Mouse (Mus musculus) megakaryocyte, adult 5-6 weeks (primary cell): ENCODE results near the gene Pgm2l1. TPM values are rescaled to one million over a fixed set of nuclear protein-coding genes. Genes with fewer than 3 reads are reported as not detected.
A peak's percentile ranks its signal among the peaks of the same experiment; 100 is the strongest.
"Not testable (repeated sequence)": the region's sequence is repeated elsewhere in the genome, so short reads cannot be mapped to it uniquely, and the experiment has no call there.

Experiments
- ATAC-seq: 2 replicates; pipeline ENCODE4 v1.8.0; 2016; ENCODE audit warnings: mild to moderate bottlenecking, inconsistent platforms; ENCODE audit not compliant: poor library complexity, severe bottlenecking
- total RNA-seq, 2 experiments: library from RNA; stranded (forward) in 1 of 2; stranded (reverse) in 1 of 2; fragments of 153-499, 151-499 nt in 1 of 2; fragments of 221-1000, 200-1000 nt in 1 of 2; gene quantifications; 2 replicates each; pipeline versions ENCODE4 v1.2.3 to v1.2.4; 2015 to 2017

Pgm2l1 gene
- total RNA-seq, 2 experiments from 2014 or later: 7.7 to 9.8 TPM

DNA sequence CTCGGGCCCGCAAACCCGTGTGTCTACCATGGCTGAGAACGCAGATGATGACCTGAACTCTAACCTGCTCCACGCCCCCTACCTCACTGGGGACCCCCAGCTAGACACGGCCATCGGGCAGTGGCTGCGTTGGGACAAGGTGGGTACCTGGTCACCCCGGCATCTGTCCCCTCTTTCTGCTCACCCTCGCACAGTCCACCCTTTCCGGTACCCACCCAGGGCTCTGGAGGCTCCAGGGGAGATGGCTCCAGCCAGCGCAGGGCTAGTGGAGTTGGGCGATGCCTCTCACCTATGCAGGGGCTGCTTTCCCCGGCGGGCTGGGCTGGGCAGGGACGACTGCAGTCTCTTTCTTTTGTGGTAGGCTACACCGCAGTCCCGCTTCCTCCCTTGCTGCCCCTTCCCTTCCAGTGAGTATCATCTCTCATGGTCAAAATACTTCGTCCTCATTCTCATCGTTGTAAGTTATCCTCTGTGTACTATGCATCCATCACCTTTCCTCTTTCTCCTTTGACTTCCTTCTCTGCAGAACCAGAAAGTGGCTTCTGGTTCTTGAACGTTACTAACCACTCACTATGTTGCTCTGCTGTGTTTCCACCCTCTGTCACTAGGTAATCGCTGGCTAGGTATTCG is 817 bp downstream of the Pgm2l1 start:
- ATAC-seq: peak; percentile 29

DNA sequence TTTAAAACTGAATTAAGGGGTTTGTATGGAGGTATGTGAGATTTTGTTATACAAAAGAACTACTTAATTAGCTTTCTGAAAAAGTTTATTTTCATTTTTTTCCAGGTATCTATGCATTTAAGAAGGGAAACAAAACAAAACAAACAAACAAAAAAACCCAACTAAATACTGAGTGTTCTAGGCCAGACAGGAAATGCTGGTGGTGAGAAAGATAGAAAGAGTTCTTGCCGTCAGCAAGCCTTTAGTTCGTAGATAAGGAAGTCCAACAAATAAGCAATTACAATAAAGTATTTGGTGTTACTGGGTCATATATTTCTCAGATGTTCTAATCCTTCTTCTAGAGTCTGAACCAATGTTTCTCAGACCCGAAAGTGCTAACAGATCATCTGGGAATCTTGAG is 1.8 kb downstream of the Pgm2l1 start:
- no peak for ATAC-seq

DNA sequence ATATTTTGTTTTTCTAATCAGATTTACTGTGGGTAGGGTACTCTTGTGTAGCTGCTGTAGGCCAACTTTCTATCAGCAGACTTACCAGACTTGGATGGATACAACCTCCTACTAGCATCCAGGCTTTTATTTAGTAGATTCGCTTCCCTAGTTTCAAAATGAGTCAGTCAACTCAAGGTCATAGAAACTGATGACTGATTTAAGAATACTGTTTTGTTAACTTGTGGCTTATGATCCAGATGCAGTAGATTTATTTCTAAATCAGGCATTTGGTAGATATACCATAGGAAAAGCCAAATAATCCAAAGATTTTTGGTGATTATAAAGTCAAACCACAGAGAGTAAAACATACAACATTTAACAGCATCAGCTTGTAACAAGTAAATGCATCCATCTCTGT is 3.5 kb downstream of the Pgm2l1 start:
- no peak for ATAC-seq

DNA sequence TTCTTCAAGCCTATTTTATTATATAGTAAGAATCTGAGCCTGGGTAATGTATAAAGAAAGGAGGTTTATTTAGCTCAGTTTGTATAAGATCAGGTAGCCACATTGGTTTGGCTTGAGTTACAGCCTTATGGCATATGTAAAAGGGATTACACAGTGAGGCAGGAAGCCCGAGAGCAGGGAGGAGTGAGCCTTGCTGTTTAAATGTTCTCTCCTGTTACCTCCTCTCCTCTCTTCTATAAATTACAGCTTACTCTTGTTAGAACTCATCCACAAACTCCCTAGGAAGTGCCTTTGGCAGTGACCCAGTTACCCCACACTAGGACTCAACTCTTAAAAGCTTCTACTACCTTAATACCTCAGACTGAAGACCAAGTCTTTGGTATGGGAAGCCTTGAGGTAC is 4.5 kb downstream of the Pgm2l1 start:
- ATAC-seq: no peak

- ATAC-seq: no peak
Observed at GRCm38 (mm10) chr7:100233681-100234080, 6.5 kb downstream of the Pgm2l1 start.

DNA sequence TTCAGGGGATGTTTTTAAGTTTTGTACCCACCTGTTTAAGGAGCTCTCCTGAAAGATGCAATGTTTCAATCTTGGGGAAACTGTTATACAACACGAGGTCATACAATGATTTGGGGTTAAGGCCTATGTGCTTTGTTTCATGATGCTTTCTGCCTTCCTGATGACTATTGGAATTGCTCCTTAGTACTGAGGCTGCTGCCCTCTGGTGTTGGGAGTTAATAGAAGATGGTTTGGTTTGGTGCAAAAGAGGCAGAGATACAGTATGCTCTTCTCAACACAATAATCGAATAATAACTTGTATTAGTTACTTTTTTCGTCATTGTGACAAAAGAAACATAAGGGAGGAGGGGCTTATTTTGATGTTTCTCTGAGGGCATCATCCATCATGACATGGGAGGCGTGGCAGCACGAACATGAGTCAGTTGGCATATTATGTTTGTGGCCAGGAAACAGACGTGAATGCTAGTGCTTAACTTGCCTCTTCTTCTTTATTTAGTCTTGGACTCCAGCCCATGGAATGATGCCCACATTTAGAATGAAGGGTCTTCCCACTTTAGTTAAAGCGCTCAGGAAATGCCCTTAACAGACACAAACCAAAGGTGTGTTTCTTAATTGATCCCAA is 7.2 kb downstream of the Pgm2l1 start:
- peak; percentile 73 for ATAC-seq

- ATAC-seq: no peak
Observed at GRCm38 (mm10) chr7:100238271-100238670, 11.1 kb downstream of the Pgm2l1 start.

DNA sequence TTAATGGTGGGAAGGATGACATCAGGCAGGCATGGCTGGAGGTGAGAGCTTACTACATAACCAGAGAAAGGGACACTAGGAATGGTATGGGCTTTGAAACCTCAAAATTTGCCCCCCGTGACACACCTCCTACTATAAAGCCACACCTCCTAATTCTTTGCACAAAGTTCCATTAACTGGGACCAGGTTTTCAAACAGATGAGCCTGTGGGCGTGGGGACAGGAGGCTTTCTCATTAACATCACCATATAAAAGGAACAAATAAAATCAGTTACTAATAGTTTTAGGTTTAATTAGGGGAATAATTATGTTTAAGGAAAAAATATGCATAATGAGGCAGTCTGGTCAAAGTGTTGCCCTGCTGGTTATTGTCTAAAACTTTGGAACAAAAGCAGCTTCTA is 13.4 kb downstream of the Pgm2l1 start:
- no peak for ATAC-seq

- no peak for ATAC-seq
Observed at GRCm38 (mm10) chr7:100243007-100243406, 15.8 kb downstream of the Pgm2l1 start.

GRCm38 (mm10) chr7:100244225-100244624 is 17.0 kb downstream of the Pgm2l1 start:
- no peak for ATAC-seq

GRCm38 (mm10) chr7:100245176-100245575 is 18.0 kb downstream of the Pgm2l1 start:
- ATAC-seq: no peak

DNA sequence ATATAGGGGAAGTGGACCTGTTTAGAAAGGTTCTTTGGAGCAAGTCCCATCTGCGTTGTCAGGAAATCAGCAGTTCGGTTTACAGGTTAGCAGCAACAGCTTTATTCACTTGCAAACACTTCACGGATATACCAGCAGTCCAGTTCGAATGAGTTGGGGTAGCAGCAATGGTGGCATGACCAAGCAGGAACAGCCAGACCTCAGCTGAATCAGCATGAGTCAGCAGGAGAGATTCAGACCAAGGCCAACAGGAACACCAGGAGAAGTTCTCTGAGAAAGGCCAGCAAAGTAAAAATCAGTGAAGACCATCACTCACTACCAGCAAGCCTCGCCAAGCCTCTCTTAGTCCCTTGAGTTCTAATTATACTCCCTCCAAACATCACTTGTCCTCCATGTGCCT is 23.5 kb downstream of the Pgm2l1 start:
- no peak for ATAC-seq

GRCm38 (mm10) chr7:100262350-100262749 is 35.2 kb downstream of the Pgm2l1 start:
- ATAC-seq: no peak

DNA sequence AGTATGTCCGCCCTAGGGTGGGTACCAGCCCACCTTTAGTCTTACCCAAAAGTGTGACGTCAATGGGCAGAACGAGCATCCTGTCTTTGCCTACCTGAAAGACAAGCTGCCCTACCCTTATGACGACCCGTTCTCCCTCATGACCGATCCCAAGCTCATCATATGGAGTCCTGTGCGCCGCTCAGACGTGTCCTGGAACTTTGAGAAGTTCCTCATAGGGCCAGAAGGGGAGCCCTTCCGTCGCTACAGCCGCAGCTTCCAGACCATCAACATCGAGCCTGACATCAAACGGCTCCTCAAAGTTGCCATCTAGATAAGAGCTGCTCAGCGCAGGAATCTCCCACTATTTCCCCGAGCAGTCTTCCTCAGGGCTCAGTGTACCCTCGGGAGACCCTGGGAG is 37.7 kb downstream of the Pgm2l1 start:
- ATAC-seq: not testable (repeated sequence)

GRCm38 (mm10) chr7:100272369-100272768 is 45.2 kb downstream of the Pgm2l1 start:
- ATAC-seq: no peak

DNA sequence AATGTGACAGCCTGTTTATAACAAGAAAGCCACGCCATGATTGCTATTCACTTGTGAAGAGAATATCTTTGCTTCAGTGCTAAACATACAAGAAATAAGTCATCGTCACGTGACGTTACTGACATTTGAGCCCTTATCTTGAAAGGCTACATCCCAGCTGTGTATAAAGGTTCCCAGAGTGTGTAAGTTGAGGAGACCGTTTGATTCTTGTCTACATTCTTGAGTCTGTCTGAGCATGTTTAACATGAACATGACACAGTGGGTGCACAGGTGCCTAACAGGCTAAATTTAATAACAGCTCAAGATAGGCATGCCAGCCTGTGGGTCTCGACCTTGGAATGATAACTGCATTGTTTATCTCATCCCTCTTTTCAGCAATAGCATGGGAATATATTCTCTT is 47.3 kb downstream of the Pgm2l1 start:
- ATAC-seq: no peak

DNA sequence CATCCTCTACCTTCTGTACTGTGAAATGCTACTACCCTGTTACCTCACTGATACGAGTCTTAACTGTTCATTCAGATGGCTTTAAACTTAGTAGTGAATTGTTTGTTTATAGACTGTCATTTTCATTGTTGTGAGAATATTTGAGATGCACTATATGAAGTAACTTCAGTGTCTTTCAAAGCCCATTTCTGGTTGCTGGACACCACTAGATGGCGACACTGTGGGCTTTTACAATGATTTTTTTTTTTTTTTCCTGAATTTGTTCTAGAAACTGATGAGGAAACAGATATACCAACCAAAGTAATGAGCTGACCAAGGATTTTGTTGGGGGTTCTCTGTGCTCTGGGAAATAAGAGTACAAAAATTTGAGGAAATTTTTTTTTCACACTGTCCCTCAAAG is 49.2 kb downstream of the Pgm2l1 start:
- ATAC-seq: no peak

GRCm38 (mm10) chr7:100279803-100280202 is 52.6 kb downstream of the Pgm2l1 start:
- ATAC-seq: no peak; the same call in 1 of the 2 replicates

- no peak for ATAC-seq
Observed at GRCm38 (mm10) chr7:100281596-100281995, 54.4 kb downstream of the Pgm2l1 start.

GRCm38 (mm10) chr7:100283298-100283697 is 56.1 kb downstream of the Pgm2l1 start:
- no peak for ATAC-seq

DNA sequence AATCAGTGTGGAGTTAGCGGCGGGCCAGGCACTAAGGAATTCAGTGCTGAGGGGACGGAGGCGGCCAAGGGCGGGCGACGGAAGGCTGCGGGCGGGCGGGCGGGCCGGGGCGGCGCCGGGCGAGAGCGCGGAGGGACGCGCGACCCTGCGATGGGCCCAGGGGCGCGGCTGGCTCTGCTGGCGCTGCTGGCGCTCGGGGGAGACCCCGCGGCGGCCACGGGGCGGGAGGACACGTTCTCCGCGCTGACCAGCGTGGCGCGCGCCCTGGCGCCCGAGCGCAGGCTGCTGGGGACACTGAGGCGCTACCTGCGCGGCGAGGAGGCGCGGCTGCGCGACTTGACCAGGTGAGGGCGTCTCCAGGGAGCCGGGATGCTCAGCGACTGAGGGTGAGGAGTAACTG is 58.2 kb downstream of the Pgm2l1 start, which contains the start of gene P4ha3:
P4ha3 (plus strand) TSS at position 138 of the 400 bp plus-strand sequence.
- no peak for ATAC-seq

DNA sequence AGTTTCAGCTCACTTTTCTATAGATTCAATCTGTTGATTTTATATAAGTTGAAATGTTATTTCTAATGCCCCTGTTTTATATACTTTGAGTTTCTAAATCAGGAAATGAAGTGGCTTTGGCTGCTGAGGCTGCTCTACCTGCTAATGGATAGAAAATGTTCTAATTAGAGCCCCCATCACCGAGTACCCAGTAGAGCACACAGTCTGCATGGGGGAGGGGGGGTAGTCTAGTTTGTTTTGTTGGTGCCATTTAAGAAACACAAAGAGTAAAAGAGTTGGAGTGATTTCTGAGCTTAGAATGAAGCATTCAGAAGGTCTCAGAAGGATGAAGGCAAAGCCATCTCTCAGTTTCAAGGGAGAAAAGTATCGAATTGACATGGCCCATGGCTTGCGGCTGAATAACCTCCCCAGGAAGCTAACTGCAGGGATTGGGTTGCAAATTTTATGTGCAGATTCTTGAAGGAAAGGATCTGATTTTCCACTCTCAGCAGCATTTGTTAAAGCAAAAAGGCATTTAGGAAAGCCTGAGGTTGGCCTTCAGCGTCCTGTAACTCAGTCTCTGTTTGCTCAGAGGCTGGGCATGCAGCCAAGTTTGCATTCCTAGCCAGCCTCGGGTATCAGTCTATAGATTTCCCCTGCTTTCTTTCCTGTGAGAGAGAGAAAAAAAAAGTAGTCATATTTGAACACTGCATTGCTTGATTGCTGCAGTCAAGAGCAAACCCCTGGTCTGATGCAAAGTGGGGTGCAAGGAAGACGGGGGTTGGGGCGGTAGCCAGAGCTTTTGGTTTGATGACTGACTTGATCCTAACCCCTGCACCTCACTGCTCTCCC is 60.8 kb downstream of the Pgm2l1 start:
- ATAC-seq: no peak
